Mouse (Mus musculus) MEL (cell line): Measurements from ENCODE around the gene Gdap1l1. TPM values are rescaled to one million over a fixed set of nuclear protein-coding genes. Genes with fewer than 3 reads are reported as not detected.

Source experiments
- DNase-seq: peaks from one replicate; pipeline ENCODE4 v3.0.0; 2011; ENCODE audit warnings: low read depth, low spot score
- H3K27ac ChIP-seq: 2 replicates; pipeline ENCODE4 v1.5.1; 2012; ENCODE audit warnings: low read depth, mild to moderate bottlenecking, control low read depth, low read length, moderate library complexity; ENCODE audit not compliant: control insufficient read depth
- H3K27me3 ChIP-seq, 2 experiments: fragments of 150-350 bp in 1 of 2; sonication (generic) in 1 of 2; 2 replicates each; pipeline ENCODE4 v1.6.1; 2012; ENCODE audit warnings: low read length in 2 of 2, mild to moderate bottlenecking in 2 of 2, improper control_type of control experiment in 1 of 2, moderate library complexity in 1 of 2; ENCODE audit not compliant: insufficient read depth in 2 of 2, control insufficient read depth in 1 of 2
- H3K36me3 ChIP-seq, 2 experiments: 2 replicates each; pipeline ENCODE4 v1.6.1; 2012 to 2014; ENCODE audit warnings: low read length in 2 of 2, improper control_type of control experiment in 1 of 2, inconsistent platforms in 1 of 2, mild to moderate bottlenecking in 1 of 2; ENCODE audit not compliant: insufficient read depth in 2 of 2, control insufficient read depth in 1 of 2
- H3K4me1 ChIP-seq, 2 experiments: fragments of 150-350 bp in 1 of 2; sonication (generic) in 1 of 2; 2 replicates each; pipeline ENCODE4 v1.6.1; 2012; ENCODE audit warnings: low read length in 2 of 2, improper control_type of control experiment in 1 of 2, mild to moderate bottlenecking in 1 of 2; ENCODE audit not compliant: insufficient read depth in 2 of 2, control insufficient read depth in 1 of 2
- H3K4me3 ChIP-seq, 2 experiments: fragments of 150-350 bp in 1 of 2; sonication (generic) in 1 of 2; 2 replicates each; pipeline ENCODE4 v1.5.1; 2012; ENCODE audit warnings: low read depth in 2 of 2, low read length in 2 of 2, mild to moderate bottlenecking in 2 of 2, moderate library complexity in 2 of 2, control low read depth in 1 of 2, improper control_type of control experiment in 1 of 2; ENCODE audit not compliant: control insufficient read depth in 1 of 2, insufficient read depth in 1 of 2
- H3K79me2 ChIP-seq: 2 replicates; pipeline ENCODE4 v1.6.1; 2012; ENCODE audit warnings: mild to moderate bottlenecking, low read length, moderate library complexity; ENCODE audit not compliant: control insufficient read depth, poor library complexity, insufficient read depth
- H3K9ac ChIP-seq: 2 replicates; pipeline ENCODE4 v1.6.1; 2012; ENCODE audit warnings: low read depth, mild to moderate bottlenecking, control low read depth, low read length, moderate library complexity; ENCODE audit not compliant: control insufficient read depth, poor library complexity, severe bottlenecking
- H3K9me3 ChIP-seq: fragments of 150-350 bp; sonication (generic); replicated peaks from 2 replicates; pipeline ENCODE4 v1.6.1; 2012; ENCODE audit warnings: mild to moderate bottlenecking, low read length, improper control_type of control experiment, moderate library complexity; ENCODE audit not compliant: insufficient read depth
- CHD1 ChIP-seq: IDR thresholded peaks from 2 replicates; pipeline ENCODE4 v1.6.1; 2012; ENCODE audit warnings: low read depth, mild to moderate bottlenecking, inconsistent platforms, low read length, improper control_type of control experiment
- E2F4 ChIP-seq: IDR thresholded peaks from 2 replicates; pipeline ENCODE4 v1.6.1; 2011; ENCODE audit warnings: low read depth, low read length, improper control_type of control experiment, borderline replicate concordance
- ELF1 ChIP-seq: IDR thresholded peaks from 2 replicates; pipeline ENCODE4 v1.6.1; 2014; ENCODE audit warnings: low read depth, mild to moderate bottlenecking, inconsistent platforms, low read length, improper control_type of control experiment, moderate library complexity
- EP300 ChIP-seq, 2 experiments: IDR thresholded peaks; 2 replicates each; pipeline ENCODE4 v1.6.1; 2011; ENCODE audit warnings: improper control_type of control experiment in 2 of 2, low read length in 2 of 2, low read depth in 1 of 2, mild to moderate bottlenecking in 1 of 2
- ETS1 ChIP-seq: IDR thresholded peaks from 2 replicates; pipeline ENCODE4 v1.6.1; 2012; ENCODE audit warnings: low read depth, mild to moderate bottlenecking, inconsistent platforms, low read length, improper control_type of control experiment, moderate library complexity
- GABPA ChIP-seq: IDR thresholded peaks from 2 replicates; pipeline ENCODE4 v1.6.1; 2012; ENCODE audit warnings: low read depth, mild to moderate bottlenecking, inconsistent platforms, low read length, improper control_type of control experiment, moderate library complexity
- GATA1 ChIP-seq: IDR thresholded peaks from 2 replicates; pipeline ENCODE4 v1.6.1; 2011; ENCODE audit warnings: low read depth, low read length, improper control_type of control experiment
- HCFC1 ChIP-seq: IDR thresholded peaks from 2 replicates; pipeline ENCODE4 v1.6.1; 2012; ENCODE audit warnings: low read depth, mild to moderate bottlenecking, inconsistent platforms, low read length, improper control_type of control experiment, moderate library complexity
- JUND ChIP-seq: IDR thresholded peaks from 2 replicates; pipeline ENCODE4 v1.6.1; 2011; ENCODE audit warnings: low read depth, mild to moderate bottlenecking, improper control_type of control experiment, low read length
- MAZ ChIP-seq: IDR thresholded peaks from 2 replicates; pipeline ENCODE4 v1.6.1; 2012; ENCODE audit warnings: low read depth, mild to moderate bottlenecking, inconsistent platforms, low read length, improper control_type of control experiment
- MXI1 ChIP-seq: IDR thresholded peaks from 2 replicates; pipeline ENCODE4 v1.6.1; 2011; ENCODE audit warnings: mild to moderate bottlenecking, low read depth, low read length, improper control_type of control experiment
- MYB ChIP-seq: IDR thresholded peaks from 2 replicates; pipeline ENCODE4 v1.6.1; 2011; ENCODE audit warnings: mild to moderate bottlenecking, low read depth, low read length, improper control_type of control experiment
- MYC ChIP-seq: IDR thresholded peaks from 2 replicates; pipeline ENCODE4 v1.6.1; 2011; ENCODE audit warnings: low read depth, mild to moderate bottlenecking, low read length, improper control_type of control experiment, moderate library complexity
- POLR2AphosphoS5 ChIP-seq: IDR thresholded peaks from 2 replicates; pipeline ENCODE4 v1.6.1; 2012; ENCODE audit warnings: low read depth, borderline replicate concordance, mild to moderate bottlenecking, inconsistent platforms, low read length, moderate library complexity, mixed read lengths
- RAD21 ChIP-seq: IDR thresholded peaks from 2 replicates; pipeline ENCODE4 v1.6.1; 2011; ENCODE audit warnings: mild to moderate bottlenecking, low read depth, low read length, improper control_type of control experiment
- SMC3 ChIP-seq: IDR thresholded peaks from 2 replicates; pipeline ENCODE4 v1.6.1; 2011; ENCODE audit warnings: low read depth, low read length, improper control_type of control experiment
- TBP ChIP-seq: IDR thresholded peaks from 2 replicates; pipeline ENCODE4 v1.8.0; 2011; ENCODE audit warnings: low read depth, low read length, improper control_type of control experiment
- TCF12 ChIP-seq: IDR thresholded peaks from 2 replicates; pipeline ENCODE4 v1.6.1; 2014; ENCODE audit warnings: low read depth, mild to moderate bottlenecking, inconsistent platforms, low read length, improper control_type of control experiment, moderate library complexity
- UBTF ChIP-seq: IDR thresholded peaks from 2 replicates; pipeline ENCODE4 v1.6.1; 2012; ENCODE audit warnings: low read depth, mild to moderate bottlenecking, inconsistent platforms, low read length, improper control_type of control experiment, moderate library complexity, borderline replicate concordance; ENCODE audit not compliant: insufficient read depth
- USF2 ChIP-seq, 2 experiments: IDR thresholded peaks; 2 replicates each; pipeline ENCODE4 v1.6.1; 2011 to 2012; ENCODE audit warnings: improper control_type of control experiment in 2 of 2, low read length in 2 of 2, borderline replicate concordance in 1 of 2, inconsistent platforms in 1 of 2, low read depth in 1 of 2, mild to moderate bottlenecking in 1 of 2; ENCODE audit not compliant: insufficient read depth in 1 of 2
- ZC3H11A ChIP-seq: IDR thresholded peaks from 2 replicates; pipeline ENCODE4 v1.6.1; 2012; ENCODE audit warnings: low read depth, mild to moderate bottlenecking, inconsistent platforms, low read length, improper control_type of control experiment
- ZMIZ1 ChIP-seq: IDR thresholded peaks from 2 replicates; pipeline ENCODE4 v1.6.1; 2012; ENCODE audit warnings: low read depth, mild to moderate bottlenecking, inconsistent platforms, low read length, improper control_type of control experiment, moderate library complexity
- ZNF384 ChIP-seq: IDR thresholded peaks from 2 replicates; pipeline ENCODE4 v1.6.1; 2012; ENCODE audit warnings: low read depth, mild to moderate bottlenecking, inconsistent platforms, low read length, improper control_type of control experiment
- polyA plus RNA-seq, 2 experiments: library from polyadenylated mRNA; stranded (reverse) in 1 of 2; unstranded in 1 of 2; fragments of >175 nt in 1 of 2; fragments of >200 nt in 1 of 2; gene quantifications; 2 replicates each; pipeline versions ENCODE4 v1.2.1 to v1.2.4; 2012; ENCODE audit warnings: low replicate concordance in 2 of 2, low read depth in 1 of 2; ENCODE audit not compliant: insufficient read length in 2 of 2, insufficient read depth in 1 of 2, missing spikeins in 1 of 2
- total RNA-seq: library from RNA; depleted of rRNA; stranded (reverse); fragments of 300-350 nt; gene quantifications from 2 replicates; pipeline ENCODE4 v1.2.3, GENCODE M21; 2012

Gdap1l1 gene
- total and polyA plus RNA-seq, 3 experiments, result not detected

GRCm38 (mm10) chr2:163471136-163471535 lies 32.9 kb downstream of the Gdap1l1 start:
- peak overlapping the region in 1 of 2 experiments; percentile 80; a peak in 1 of 4 replicates for H3K4me3 ChIP-seq
- TF ChIP-seq ZNF384 (no peak), GABPA (no peak), MYB (no peak), UBTF (no peak), ZMIZ1 (no peak), ELF1 (no peak), RAD21 (no peak), SMC3 (no peak), POLR2AphosphoS5 (no peak), EP300 (IDR thresholded peaks at IDR 0.05; ENCODE audit: low read depth in 1 of 2, low read length in 2 of 2) (no peak), JUND (no peak), ZC3H11A (no peak), CHD1 (no peak), ETS1 (no peak), USF2 (IDR thresholded peaks at IDR 0.05; ENCODE audit: borderline replicate concordance in 1 of 2, insufficient read depth in 1 of 2, low read depth in 1 of 2, low read length in 2 of 2) (no peak), MYC (no peak), MAZ (no peak)
- no peaks in the 10 kb centered on the region for H3K9me3 ChIP-seq
- H3K4me1 ChIP-seq, result peaks cover 0 to 7% of the 10 kb centered on the region in 2 experiments; a peak in 2 of 4 replicates
- H3K36me3 ChIP-seq, result peaks cover 0 to 5% of the 10 kb centered on the region in 2 experiments; a peak in 1 of 4 replicates
- peaks cover 4% of the 10 kb centered on the region for H3K79me2 ChIP-seq
- H3K9ac ChIP-seq, result peak overlapping the region; percentile 83; the same call in 1 of the 2 replicates
- H3K27me3 ChIP-seq, result peaks cover 0 to 2% of the 10 kb centered on the region in 2 experiments; a peak in 1 of 4 replicates
- DNase-seq, result no peak
- no peak overlapping the region for H3K27ac ChIP-seq

GRCm38 (mm10) chr2:163471710-163472465 lies 33.6 kb downstream of the Gdap1l1 start:
- Histone ChIP-seq H3K9me3 (no peaks in the 10 kb centered on the region), H3K27me3 (peaks cover 0 to 2% of the 10 kb centered on the region in 2 experiments; a peak in 1 of 4 replicates), H3K27ac (peak overlapping the region; percentile 34), H3K4me1 (peaks cover 0 to 7% of the 10 kb centered on the region in 2 experiments; a peak in 2 of 4 replicates), H3K9ac (peak overlapping the region; percentile 83), H3K4me3 (peak overlapping the region; percentile 80 to 81), H3K79me2 (peaks cover 4% of the 10 kb centered on the region), H3K36me3 (peaks cover 0 to 5% of the 10 kb centered on the region in 2 experiments; a peak in 1 of 4 replicates)
- no peak for DNase-seq
- 0 out of 2 replicates have a peak, but pooled peaks have one; percentile 4 for TF ChIP-seq TBP
- TF ChIP-seq UBTF, result no peak
- no peak for TF ChIP-seq GATA1
- no peak for TF ChIP-seq GABPA
- TF ChIP-seq E2F4, result 0 out of 2 replicates have a peak, but pooled peaks have one; percentile 33
- no peak for TF ChIP-seq TCF12
- TF ChIP-seq MXI1, result no peak
- TF ChIP-seq HCFC1, result no peak
